Mouse (Mus musculus) C2C12 (cell line): ENCODE data around the gene Fignl1. TPM values are rescaled to one million over a fixed set of nuclear protein-coding genes. Genes with fewer than 3 reads are reported as not detected.
A peak's percentile ranks its signal among the peaks of the same experiment; 100 is the strongest.

ENCODE experiments used
- H3K27me3 ChIP-seq: one replicate; pipeline ENCODE4 v1.6.1; 2011; ENCODE audit not compliant: control insufficient read depth, insufficient read depth, insufficient read length
- H3K36me3 ChIP-seq: one replicate; pipeline ENCODE4 v1.6.1; 2011; ENCODE audit not compliant: control insufficient read depth, insufficient read depth
- H3K4me3 ChIP-seq: one replicate; pipeline ENCODE4 v1.5.1; 2011; ENCODE audit warnings: mild to moderate bottlenecking, control low read depth; ENCODE audit not compliant: poor library complexity, insufficient read depth, severe bottlenecking
- H3K79me2 ChIP-seq: one replicate; pipeline ENCODE4 v1.6.1; 2011; ENCODE audit not compliant: control insufficient read depth, insufficient read depth
- H3K79me3 ChIP-seq: one replicate; pipeline ENCODE4 v1.6.1; 2011; ENCODE audit warnings: low read depth, control low read depth
- H3ac ChIP-seq: one replicate; pipeline ENCODE3; 2011; ENCODE audit warnings: low read depth; ENCODE audit not compliant: control insufficient read depth, insufficient read length
- CEBPB ChIP-seq: IDR thresholded peaks from one replicate; pipeline ENCODE4 v1.6.1; 2011; ENCODE audit warnings: low read depth, mild to moderate bottlenecking, control low read depth, moderate library complexity
- CTCF ChIP-seq: IDR thresholded peaks from one replicate; pipeline ENCODE4 v1.5.1; 2011; ENCODE audit not compliant: control insufficient read depth, insufficient read depth, insufficient read length
- FOSL1 ChIP-seq: IDR thresholded peaks from one replicate; pipeline ENCODE4 v1.8.0; 2011; ENCODE audit warnings: mild to moderate bottlenecking, low read length; ENCODE audit not compliant: poor library complexity, insufficient read depth, severe bottlenecking
- MAX ChIP-seq: IDR thresholded peaks from one replicate; pipeline ENCODE4 v1.6.1; 2011; ENCODE audit warnings: mild to moderate bottlenecking, control low read depth
- MYOD1 ChIP-seq: IDR thresholded peaks from one replicate; pipeline ENCODE4 v1.6.1; 2011; ENCODE audit warnings: low read depth; ENCODE audit not compliant: control insufficient read depth, insufficient read length
- MYOG ChIP-seq: IDR thresholded peaks from one replicate; pipeline ENCODE4 v1.6.1; 2011; ENCODE audit not compliant: control insufficient read depth, insufficient read length; ENCODE audit errors: extremely low read depth
- USF1 ChIP-seq: IDR thresholded peaks from one replicate; pipeline ENCODE4 v1.6.1; 2011; ENCODE audit warnings: low read depth, mild to moderate bottlenecking, control low read depth, moderate library complexity
- polyA plus RNA-seq: library from polyadenylated mRNA; unstranded; fragments of >200 nt; fragmentation: generic; extraction: Trizol; gene quantifications from one replicate; pipeline ENCODE4 v1.2.1, GENCODE M21; 2012; ENCODE audit warnings: missing spikeins

Gene Fignl1
- polyA plus RNA-seq, 1 experiment, result 19.3 TPM

GRCm38 (mm10) chr11:11801067-11801466 is 7.7 kb downstream of the Fignl1 start:
- Histone ChIP-seq H3ac (no peak overlapping the region), H3K27me3 (no peaks in the 10 kb centered on the region), H3K4me3 (no peak overlapping the region), H3K79me3 (peaks cover 17% of the 10 kb centered on the region), H3K79me2 (peaks cover 36% of the 10 kb centered on the region), H3K36me3 (peaks cover 96% of the 10 kb centered on the region)
- no peak for TF ChIP-seq CTCF
- TF ChIP-seq MAX, result no peak
- no peak for TF ChIP-seq MYOG
- TF ChIP-seq FOSL1, result no peak
- no peak for TF ChIP-seq MYOD1

GRCm38 (mm10) chr11:11800304-11800703 is 8.5 kb downstream of the Fignl1 start:
- Histone ChIP-seq H3K4me3 (no peak overlapping the region), H3K27me3 (no peaks in the 10 kb centered on the region), H3K79me3 (peaks cover 9% of the 10 kb centered on the region), H3K79me2 (peaks cover 28% of the 10 kb centered on the region), H3ac (no peak overlapping the region), H3K36me3 (peaks cover 89% of the 10 kb centered on the region)
- no peak for TF ChIP-seq FOSL1
- no peak for TF ChIP-seq MYOD1
- no peak for TF ChIP-seq CEBPB

GRCm38 (mm10) chr11:11798690-11799089 is 10.1 kb downstream of the Fignl1 start:
- Histone ChIP-seq H3K27me3 (no peaks in the 10 kb centered on the region), H3K79me3 (peaks cover 5% of the 10 kb centered on the region), H3K4me3 (no peak overlapping the region), H3K36me3 (peaks cover 74% of the 10 kb centered on the region), H3K79me2 (peaks cover 14% of the 10 kb centered on the region), H3ac (no peak overlapping the region)
- TF ChIP-seq CEBPB (no peak), MYOD1 (no peak), CTCF (no peak), MYOG (no peak), FOSL1 (no peak), USF1 (no peak), MAX (no peak)

GRCm38 (mm10) chr11:11794626-11795025 is 14.1 kb downstream of the Fignl1 start:
- Histone ChIP-seq H3K4me3 (no peak overlapping the region), H3K79me3 (peaks cover 2% of the 10 kb centered on the region)
- TF ChIP-seq MYOD1, result no peak
- no peak for TF ChIP-seq CEBPB

GRCm38 (mm10) chr11:11788521-11788974 is 20.2 kb downstream of the Fignl1 start:
- H3K79me2 ChIP-seq, result no peaks in the 10 kb centered on the region
- peaks cover 10% of the 10 kb centered on the region for H3K27me3 ChIP-seq
- H3ac ChIP-seq, result no peak overlapping the region
- H3K4me3 ChIP-seq, result no peak overlapping the region
- TF ChIP-seq CTCF, result peak; percentile 56
- no peak for TF ChIP-seq MYOD1
- H3K79me3 ChIP-seq, result no peaks in the 10 kb centered on the region
- H3K36me3 ChIP-seq, result no peaks in the 10 kb centered on the region

More at GRCm38 (mm10) chr11:11794626-11795025, 14.1 kb downstream of the Fignl1 start:
- H3K79me2 ChIP-seq, result peaks cover 8% of the 10 kb centered on the region
- peaks cover 35% of the 10 kb centered on the region for H3K36me3 ChIP-seq
- H3ac ChIP-seq, result no peak overlapping the region
- H3K27me3 ChIP-seq, result no peaks in the 10 kb centered on the region

- TF ChIP-seq CTCF, result no peak
- no peak for TF ChIP-seq MYOG
- TF ChIP-seq MAX, result no peak
- no peak for TF ChIP-seq USF1
- no peak for TF ChIP-seq MYOD1
- no peak for TF ChIP-seq FOSL1
- TF ChIP-seq CEBPB, result no peak
- Histone ChIP-seq H3ac (no peak overlapping the region), H3K79me2 (no peaks in the 10 kb centered on the region), H3K36me3 (no peaks in the 10 kb centered on the region), H3K4me3 (no peak overlapping the region), H3K79me3 (no peaks in the 10 kb centered on the region), H3K27me3 (peaks cover 10% of the 10 kb centered on the region)
Observed at GRCm38 (mm10) chr11:11785457-11785856, 23.3 kb downstream of the Fignl1 start.
